Mouse (Mus musculus) layer of hippocampus, postnatal 10 days (tissue): Measurements from ENCODE around the gene Tubg1. TPM values are rescaled to one million over a fixed set of nuclear protein-coding genes. Genes with fewer than 3 reads are reported as not detected.
"Not testable (repeated sequence)": the region's sequence is repeated elsewhere in the genome, so short reads cannot be mapped to it uniquely, and the experiment has no call there.

Experiments
- DNase-seq, 2 experiments: peaks; one replicate each; pipeline ENCODE4 v3.0.0; 2021; ENCODE audit warnings: low spot score in 2 of 2
- total RNA-seq, 2 experiments: library from RNA; stranded (reverse); gene quantifications; 2 replicates each; pipeline ENCODE4 v1.2.3; 2021

Gene Tubg1
- total RNA-seq, 2 experiments from 2014 or later, result 43.1 to 47.3 TPM

DNA sequence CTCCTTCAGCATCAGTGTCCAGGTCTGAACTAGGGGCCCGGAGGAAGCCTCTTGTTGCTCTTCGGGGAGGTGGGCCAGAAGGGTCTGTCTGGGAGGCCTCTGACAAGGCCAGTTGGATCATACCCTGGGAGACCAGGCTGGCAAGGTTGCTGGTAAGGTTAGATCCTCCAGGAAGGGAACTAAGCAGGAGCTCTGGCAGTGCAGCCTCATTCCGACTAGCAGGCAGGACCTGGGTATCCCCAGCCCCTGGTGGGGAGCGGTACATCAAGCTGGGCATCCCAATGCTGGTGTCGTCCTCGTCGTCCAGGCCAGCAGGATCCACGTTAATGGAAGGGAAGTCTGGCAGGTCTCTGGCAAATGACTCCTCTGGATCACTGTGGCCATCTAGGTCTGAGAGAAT, 21.5 kb upstream of the Tubg1 start:
- no peak for DNase-seq

DNA sequence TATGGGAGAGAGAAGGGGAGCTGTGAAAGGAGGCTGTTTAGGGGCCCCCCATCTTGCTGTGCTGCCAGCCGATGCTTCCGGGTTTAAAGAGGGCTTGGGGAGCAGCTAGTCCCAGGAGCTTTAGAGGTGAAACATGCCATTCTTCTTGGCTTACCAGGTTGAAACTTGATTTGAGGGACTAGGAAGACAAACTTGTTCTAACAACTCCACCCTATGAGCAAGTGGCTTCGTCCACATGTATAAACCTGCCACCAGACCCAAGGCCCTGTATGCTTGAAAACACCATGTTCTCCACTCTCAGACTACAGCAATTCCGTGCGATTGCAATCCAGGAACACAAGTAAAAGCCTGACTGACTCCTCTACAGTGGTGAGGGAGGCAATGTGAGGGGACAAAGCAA, 16.7 kb upstream of the Tubg1 start:
- DNase-seq, result no peak

DNA sequence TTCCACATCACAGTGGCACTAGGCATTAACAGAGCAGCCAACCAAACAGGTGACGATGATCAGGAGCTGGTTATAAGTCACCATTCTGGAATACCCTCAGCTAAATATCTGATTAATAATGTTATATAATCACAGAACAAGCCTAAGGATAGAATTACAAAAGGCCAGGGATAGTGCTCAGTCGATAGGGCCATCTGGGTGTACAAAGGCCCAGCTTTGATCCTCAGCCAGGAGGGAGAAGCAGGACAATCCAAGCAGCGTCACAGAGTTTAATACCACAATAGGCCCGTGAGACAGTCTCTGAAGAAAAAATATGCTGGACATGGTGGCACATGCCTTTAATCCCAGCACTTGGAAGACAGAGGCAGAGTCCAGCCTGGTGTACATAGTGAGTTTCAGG, 10.4 kb upstream of the Tubg1 start:
- DNase-seq, result no peak

DNA sequence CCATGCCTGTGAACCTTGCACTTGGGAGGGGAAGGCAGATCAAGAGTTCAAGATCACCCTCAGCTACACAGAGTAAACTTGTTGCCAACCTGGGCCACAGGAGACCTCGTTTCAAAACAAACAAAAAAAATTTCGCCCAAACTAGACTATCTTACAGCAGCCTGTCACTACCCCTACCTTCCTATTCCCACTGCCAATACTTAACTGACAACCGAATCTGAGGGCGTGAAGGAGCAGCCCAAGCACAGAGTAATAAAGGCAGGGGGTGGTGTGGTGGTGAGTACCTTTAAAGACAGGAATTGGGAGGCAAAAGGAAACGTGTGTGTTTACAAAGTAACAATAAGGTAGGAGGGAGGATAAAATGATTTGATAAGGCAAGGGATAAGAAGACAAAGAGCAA, 9.0 kb upstream of the Tubg1 start:
- no peak for DNase-seq

- no peak for DNase-seq
Observed at GRCm38 (mm10) chr11:101111178-101111577, 8.6 kb upstream of the Tubg1 start.

- no peak for DNase-seq
Observed at GRCm38 (mm10) chr11:101112186-101112585, 7.6 kb upstream of the Tubg1 start.

GRCm38 (mm10) chr11:101115564-101115963, 4.2 kb upstream of the Tubg1 start:
- DNase-seq, result no peak

GRCm38 (mm10) chr11:101118105-101118504, 1.6 kb upstream of the Tubg1 start:
- DNase-seq, result no peak

GRCm38 (mm10) chr11:101119131-101119760, 492 bp upstream of the Tubg1 start:
- peak in 1 of 2 experiments; percentile 15 for DNase-seq

- DNase-seq, result no peak
Observed at GRCm38 (mm10) chr11:101120545-101121188, 929 bp downstream of the Tubg1 start.

- not testable (repeated sequence) for DNase-seq
Observed at GRCm38 (mm10) chr11:101124494-101124893, 4.8 kb downstream of the Tubg1 start.

- DNase-seq, result not testable (repeated sequence)
Observed at GRCm38 (mm10) chr11:101125008-101125407, 5.3 kb downstream of the Tubg1 start.

DNA sequence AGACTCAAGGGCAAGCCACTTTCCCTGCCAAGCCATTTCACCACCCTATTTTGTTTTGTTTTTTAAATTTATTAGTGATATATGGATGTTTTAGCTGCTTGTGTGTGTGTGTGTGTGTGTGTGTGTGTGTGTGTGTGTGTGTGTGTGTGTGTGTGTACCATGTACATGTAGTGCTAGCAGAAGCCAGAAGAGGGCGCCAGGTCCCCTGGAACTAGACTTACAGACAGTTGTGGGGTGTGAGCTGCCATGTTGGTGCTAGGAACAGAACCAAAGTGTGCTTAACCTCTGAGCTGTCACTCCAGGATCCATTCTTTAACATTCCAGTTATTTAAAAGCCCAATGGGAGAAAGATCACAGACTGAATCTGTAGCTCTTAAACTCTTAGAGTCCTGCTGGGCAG, 7.3 kb downstream of the Tubg1 start:
- DNase-seq, result peak; percentile 17 to 30

GRCm38 (mm10) chr11:101128996-101129577, 9.3 kb downstream of the Tubg1 start:
- DNase-seq, result no peak

DNA sequence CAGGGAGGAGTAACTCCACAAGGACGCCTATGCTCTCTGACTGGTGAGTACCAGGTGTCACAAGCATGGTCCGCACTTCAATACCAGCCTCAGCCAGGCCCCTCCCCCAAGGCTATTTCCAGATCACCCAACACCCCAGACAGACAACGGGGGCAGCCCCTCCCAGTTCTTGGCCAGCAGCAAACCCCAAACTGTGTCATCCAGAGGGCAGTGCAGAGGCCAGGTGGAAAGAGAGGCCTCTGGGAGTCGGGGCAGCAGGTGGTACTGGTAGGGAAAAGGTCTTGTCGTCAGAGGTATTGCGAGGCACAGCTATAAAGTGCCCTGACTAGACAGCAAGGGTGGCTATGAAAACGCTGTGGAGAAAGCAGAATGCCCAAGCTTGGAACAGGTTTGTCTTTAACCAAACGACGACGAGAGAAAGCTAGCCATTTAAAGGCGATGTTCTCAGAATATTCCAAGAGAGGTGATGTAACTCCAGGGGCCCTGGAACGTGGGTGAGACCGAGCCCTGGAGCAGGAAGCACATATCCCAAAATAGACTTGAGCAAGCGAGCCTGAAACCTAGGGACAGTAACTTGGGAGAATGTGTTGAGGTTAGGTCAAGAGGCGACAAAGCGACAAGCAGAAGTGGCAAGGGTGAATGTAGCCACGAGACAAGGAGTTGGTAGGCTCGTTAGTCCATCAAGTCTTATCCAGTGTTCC, 10.5 kb downstream of the Tubg1 start:
- DNase-seq, result no peak

DNA sequence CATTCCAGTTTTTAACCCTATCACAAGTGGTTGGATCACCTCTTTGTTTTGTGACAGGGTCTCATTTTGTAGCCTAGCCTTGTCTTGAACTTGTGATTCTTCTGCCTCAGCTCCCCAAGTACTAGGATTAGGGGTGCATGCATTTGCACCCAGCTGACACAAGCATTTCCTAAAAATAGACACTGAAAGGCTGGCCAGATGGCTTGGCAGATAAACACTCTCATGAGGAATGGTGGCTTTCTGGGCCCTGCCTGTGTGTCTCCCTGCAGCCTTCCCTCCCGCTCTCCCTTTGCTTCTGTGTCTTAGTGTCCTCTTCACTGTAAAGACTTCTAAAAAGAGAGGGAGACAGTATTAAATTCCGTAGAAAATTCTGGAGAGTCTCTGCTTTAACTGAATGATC, 11.4 kb downstream of the Tubg1 start:
- no peak for DNase-seq

- DNase-seq, result peak; percentile 41 to 44
Observed at GRCm38 (mm10) chr11:101131701-101132100, 12.0 kb downstream of the Tubg1 start.

- DNase-seq, result no peak
Observed at GRCm38 (mm10) chr11:101133037-101133436, 13.3 kb downstream of the Tubg1 start.

DNA sequence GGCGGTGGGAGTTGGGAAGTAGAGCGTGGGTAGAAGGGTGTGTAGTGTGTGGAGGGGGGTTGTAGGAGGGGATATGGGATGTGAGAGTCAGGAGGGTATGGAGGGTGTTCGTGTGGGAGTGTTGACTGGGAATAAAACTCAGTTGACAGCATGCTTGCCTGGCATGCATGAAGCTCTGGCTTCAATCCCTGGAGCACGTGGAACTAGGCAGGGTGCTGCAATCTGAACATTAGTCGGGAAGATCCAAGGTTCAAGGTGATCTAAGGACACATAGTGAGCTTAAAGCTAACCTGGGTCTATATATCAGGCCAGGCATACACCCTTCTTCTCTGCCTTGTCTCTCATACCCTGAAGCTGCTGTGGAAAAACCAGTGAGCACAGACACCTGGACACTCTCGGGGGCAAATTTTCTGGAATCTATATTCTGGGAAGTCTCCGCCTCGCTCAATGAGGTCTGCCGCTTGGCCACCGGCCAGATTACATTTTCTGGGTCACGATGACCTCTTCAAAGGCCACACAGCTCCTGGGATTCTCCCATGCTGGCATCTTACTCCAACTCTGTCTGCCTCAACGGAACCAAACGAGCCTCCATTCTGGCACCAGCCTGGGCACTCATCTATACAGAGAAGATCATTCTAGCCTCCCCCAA, 14.6 kb downstream of the Tubg1 start:
- DNase-seq, result peak; percentile 31 to 32

DNA sequence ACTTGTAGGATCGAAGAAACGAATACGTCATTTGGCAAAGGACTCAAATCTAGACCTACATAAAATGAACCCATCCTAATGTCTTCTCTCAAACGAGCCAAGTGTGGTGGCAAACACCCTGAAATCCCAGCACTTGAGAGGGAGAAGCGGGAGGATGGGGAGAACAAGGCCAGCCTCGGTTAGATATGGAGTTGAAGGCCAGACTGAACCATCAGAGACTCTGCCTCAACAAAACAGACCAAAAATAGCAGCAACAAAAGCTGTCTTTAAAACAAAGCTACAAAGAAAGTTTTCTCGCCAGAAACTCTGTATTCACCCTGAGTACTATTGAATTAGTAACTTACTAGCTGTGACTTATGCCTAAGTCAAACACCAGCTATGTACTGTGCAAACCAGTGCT, 17.3 kb downstream of the Tubg1 start:
- DNase-seq, result no peak

GRCm38 (mm10) chr11:101138536-101139181, 18.9 kb downstream of the Tubg1 start:
- DNase-seq, result peak in 1 of 2 experiments; percentile 19
